ENCODE assay signal across 9 mouse cellular contexts in genomic region chr12:80228356-80228755, GRCm38 (mm10). TPM values are rescaled to one million over a fixed set of nuclear protein-coding genes. Genes with fewer than 3 reads are reported as not detected.
DNase-seq lines count a peak whose midpoint lies in the region; ATAC-seq and TF ChIP-seq lines count a peak whose summit lies in the region.
"Had no signal": no experiment of that assay in that cellular context is flagged by ENCODE, and none has a peak within 500 bp of the region (broad histone marks: within the 10 kb centered on the region; RNA-seq: fewer than 3 reads in every experiment).

No protein-coding gene starts in this region.

- no peak overlapping the region for H3K9ac ChIP-seq in forebrain, embryonic 13.5 days
- no peak overlapping the region for H3K9ac ChIP-seq in forebrain, embryonic 16.5 days (replicated peaks; ENCODE audit: low read depth, low read length)
- H3K9ac ChIP-seq in lung, postnatal 0 days (replicated peaks; ENCODE audit: low read depth) = no peak overlapping the region
- H3K9ac ChIP-seq in heart, embryonic 15.5 days = no peak overlapping the region
- H3K9ac ChIP-seq in neural tube, embryonic 15.5 days (replicated peaks) = no peak overlapping the region
- H3K9ac ChIP-seq: liver, embryonic 15.5 days had no signal

- peak overlapping the region; percentile 11; the same call in 1 of the 2 replicates for H3K27ac ChIP-seq in forebrain, embryonic 13.5 days
- no peak overlapping the region for H3K27ac ChIP-seq in forebrain, embryonic 16.5 days (ENCODE audit: low read length)
- H3K27ac ChIP-seq in lung, postnatal 0 days (ENCODE audit: low read length) = peak overlapping the region; percentile 91
- peak overlapping the region; percentile 94 for H3K27ac ChIP-seq in heart, embryonic 15.5 days
- 0 out of 2 replicates have a peak overlapping the region, but pooled peaks have one; percentile 18 for H3K27ac ChIP-seq in neural tube, embryonic 15.5 days (replicated peaks)

- no peaks in the 10 kb centered on the region for H3K27me3 ChIP-seq in forebrain, embryonic 13.5 days
- H3K27me3 ChIP-seq in forebrain, embryonic 16.5 days (replicated peaks; ENCODE audit: control insufficient read depth, insufficient read depth, low read length) = no peaks in the 10 kb centered on the region
- H3K27me3 ChIP-seq in lung, postnatal 0 days (replicated peaks; ENCODE audit: insufficient read depth, low read length) = no peaks in the 10 kb centered on the region
- H3K27me3 ChIP-seq in heart, embryonic 15.5 days = no peaks in the 10 kb centered on the region
- no peaks in the 10 kb centered on the region for H3K27me3 ChIP-seq in neural tube, embryonic 15.5 days (replicated peaks)
- H3K27me3 ChIP-seq: liver, embryonic 15.5 days had no signal

- no peaks in the 10 kb centered on the region for H3K9me3 ChIP-seq in forebrain, embryonic 13.5 days (replicated peaks)
- H3K9me3 ChIP-seq in forebrain, embryonic 16.5 days (ENCODE audit: control insufficient read depth, low read length) = no peaks in the 10 kb centered on the region
- no peaks in the 10 kb centered on the region for H3K9me3 ChIP-seq in lung, postnatal 0 days (ENCODE audit: low read length)
- no peaks in the 10 kb centered on the region for H3K9me3 ChIP-seq in heart, embryonic 15.5 days (replicated peaks)
- no peaks in the 10 kb centered on the region for H3K9me3 ChIP-seq in neural tube, embryonic 15.5 days (replicated peaks)
- H3K9me3 ChIP-seq: liver, embryonic 15.5 days had no signal

- no peak for TF ChIP-seq CTCF in lung, postnatal 0 days (IDR thresholded peaks at IDR 0.05)

- no peak overlapping the region for H3K4me2 ChIP-seq in forebrain, embryonic 13.5 days
- H3K4me2 ChIP-seq in forebrain, embryonic 16.5 days (ENCODE audit: low read length) = no peak overlapping the region
- no peak overlapping the region for H3K4me2 ChIP-seq in lung, postnatal 0 days (replicated peaks; ENCODE audit: low read depth, low read length)
- no peak overlapping the region for H3K4me2 ChIP-seq in heart, embryonic 15.5 days
- no peak overlapping the region for H3K4me2 ChIP-seq in neural tube, embryonic 15.5 days
- H3K4me2 ChIP-seq: liver, embryonic 15.5 days had no signal

- no peak for ATAC-seq in forebrain, embryonic 13.5 days
- no peak for ATAC-seq in forebrain, embryonic 16.5 days
- ATAC-seq in lung, postnatal 0 days = no peak
- no peak for ATAC-seq in heart, embryonic 15.5 days (replicated peaks; ENCODE audit: insufficient number of reproducible peaks, insufficient read depth, low FRiP score, low read depth)
- no peak for ATAC-seq in neural tube, embryonic 15.5 days (ENCODE audit: low FRiP score)

- no peaks in the 10 kb centered on the region for H3K36me3 ChIP-seq in forebrain, embryonic 13.5 days (ENCODE audit: poor library complexity, severe bottlenecking)
- no peaks in the 10 kb centered on the region for H3K36me3 ChIP-seq in forebrain, embryonic 16.5 days (ENCODE audit: control insufficient read depth, insufficient read depth)
- H3K36me3 ChIP-seq in lung, postnatal 0 days (ENCODE audit: insufficient read depth, low read length) = no peaks in the 10 kb centered on the region
- H3K36me3 ChIP-seq in heart, embryonic 15.5 days = no peaks in the 10 kb centered on the region
- H3K36me3 ChIP-seq in neural tube, embryonic 15.5 days = no peaks in the 10 kb centered on the region
- H3K36me3 ChIP-seq: liver, embryonic 15.5 days had no signal

- 89% methylated on average over 5 of the region's 5 CpGs for WGBS in forebrain, embryonic 13.5 days
- 78% methylated on average over 5 of the region's 5 CpGs for WGBS in forebrain, embryonic 16.5 days
- WGBS in lung, postnatal 0 days = 58% methylated on average over 5 of the region's 5 CpGs
- 61% methylated on average over 5 of the region's 5 CpGs for WGBS in heart, embryonic 15.5 days
- 73% methylated on average over 5 of the region's 5 CpGs for WGBS in neural tube, embryonic 15.5 days

- H3K4me3 ChIP-seq in forebrain, embryonic 13.5 days = no peak overlapping the region
- no peak overlapping the region for H3K4me3 ChIP-seq in forebrain, embryonic 16.5 days (replicated peaks; ENCODE audit: low read length)
- H3K4me3 ChIP-seq in lung, postnatal 0 days (ENCODE audit: low read depth, low read length) = no peak overlapping the region
- no peak overlapping the region for H3K4me3 ChIP-seq in heart, embryonic 15.5 days
- H3K4me3 ChIP-seq in neural tube, embryonic 15.5 days (replicated peaks) = no peak overlapping the region
- H3K4me3 ChIP-seq: liver, embryonic 15.5 days had no signal

- DNase-seq in lung, postnatal 0 days (ENCODE audit: low spot score) = peak; percentile 36
- no peak for DNase-seq in lung, postnatal 14 days
- no peak for DNase-seq in right cerebral cortex, postnatal 4 days
- DNase-seq in frontal cortex, postnatal 14 days (ENCODE audit: low spot score in 2 of 2) = no peak

- TF ChIP-seq EP300 in lung, postnatal 0 days (IDR thresholded peaks at IDR 0.05) = no peak

- peaks cover 55% of the 10 kb centered on the region for H3K4me1 ChIP-seq in forebrain, embryonic 13.5 days
- H3K4me1 ChIP-seq in forebrain, embryonic 16.5 days (replicated peaks; ENCODE audit: control insufficient read depth, insufficient read depth, low read length) = peaks cover 35% of the 10 kb centered on the region
- H3K4me1 ChIP-seq in lung, postnatal 0 days (ENCODE audit: insufficient read depth, low read depth, low read length) = peaks cover 71% of the 10 kb centered on the region
- peaks cover 95% of the 10 kb centered on the region for H3K4me1 ChIP-seq in heart, embryonic 15.5 days (replicated peaks)
- H3K4me1 ChIP-seq in neural tube, embryonic 15.5 days = peaks cover 56% of the 10 kb centered on the region

RNA-seq across cellular contexts. Expression of gene Actn1, which starts 31.8 kb away (rescaled TPM):
- polyA plus RNA-seq in forebrain, embryonic 13.5 days (2015; fragmentation: Nextera tagmentation; extraction: Ambion mirVana) = 9.3 and 9.9 TPM in 2 replicates
- polyA plus RNA-seq in forebrain, embryonic 16.5 days (2015; fragmentation: Nextera tagmentation; extraction: Ambion mirVana) = 8.9 and 11.0 TPM in 2 replicates
- 30.0 and 31.0 TPM in 2 replicates for polyA plus RNA-seq in lung, postnatal 0 days (2015; fragmentation: Nextera tagmentation; extraction: Ambion mirVana)
- polyA plus RNA-seq in heart, embryonic 15.5 days (2015; fragmentation: Nextera tagmentation; extraction: Ambion mirVana) = 29.2 and 42.3 TPM in 2 replicates
- polyA plus RNA-seq in neural tube, embryonic 15.5 days (2015; fragmentation: Nextera tagmentation; extraction: Ambion mirVana) = 8.0 and 19.7 TPM in 2 replicates
